Mouse (Mus musculus) midbrain, embryonic 11.5 days (tissue): ENCODE data around the gene Egln3. TPM values are rescaled to one million over a fixed set of nuclear protein-coding genes. Genes with fewer than 3 reads are reported as not detected.
A peak's percentile ranks its signal among the peaks of the same experiment; 100 is the strongest.

Experiments
- ATAC-seq: fragments of 200-750 bp; cut with Nextera tagmentation; 2 replicates; pipeline ENCODE4 v1.8.0; 2017; ENCODE audit warnings: moderate TSS enrichment, moderate library complexity; ENCODE audit not compliant: low FRiP score
- DNase-seq: peaks from one replicate; pipeline ENCODE4 v3.0.0; 2015; ENCODE audit warnings: low spot score; ENCODE audit errors: missing footprints
- H3K27ac ChIP-seq: fragments of 300-500 bp; sonication (generic); 2 replicates; pipeline ENCODE4 v1.5.1; 2014; ENCODE audit warnings: low read depth, low read length
- H3K27me3 ChIP-seq: fragments of 300-500 bp; sonication (generic); 2 replicates; pipeline ENCODE4 v1.6.1; 2014; ENCODE audit warnings: mild to moderate bottlenecking, low read length, moderate library complexity, mixed read lengths; ENCODE audit not compliant: control insufficient read depth, insufficient read depth
- H3K36me3 ChIP-seq: fragments of 300-500 bp; sonication (generic); 2 replicates; pipeline ENCODE4 v1.6.1; 2014; ENCODE audit warnings: mild to moderate bottlenecking, low read length, moderate library complexity, mixed read lengths; ENCODE audit not compliant: control insufficient read depth, insufficient read depth
- H3K4me1 ChIP-seq: fragments of 300-500 bp; sonication (generic); 2 replicates; pipeline ENCODE4 v1.6.1; 2014; ENCODE audit warnings: low read length; ENCODE audit not compliant: control insufficient read depth, insufficient read depth
- H3K4me2 ChIP-seq: fragments of 300-500 bp; sonication (generic); 2 replicates; pipeline ENCODE4 v1.6.1; 2014; ENCODE audit warnings: mild to moderate bottlenecking, moderate library complexity
- H3K4me3 ChIP-seq: fragments of 300-500 bp; sonication (generic); 2 replicates; pipeline ENCODE4 v1.5.1; 2014; ENCODE audit warnings: low read depth, low read length
- H3K9ac ChIP-seq: fragments of 300-500 bp; sonication (generic); 2 replicates; pipeline ENCODE4 v1.6.1; 2014; ENCODE audit warnings: low read length
- H3K9me3 ChIP-seq: fragments of 300-500 bp; sonication (generic); 2 replicates; pipeline ENCODE4 v1.6.1; 2016; ENCODE audit warnings: low read length; ENCODE audit not compliant: control insufficient read depth
- WGBS: fragments of 180-500 bp; shearing (Covaris S2); extraction: QIAGEN DNeasy Blood & Tissue Kit; methylation state at CpG from one replicate; pipeline ENCODE4 v1.1.7; 2014; 5-methylcytosine and 5-hydroxymethylcytosine counted together
- polyA plus RNA-seq: library from polyadenylated mRNA; unstranded; fragments of >200 nt; fragmentation: Nextera tagmentation; extraction: Ambion mirVana; gene quantifications from 2 replicates; pipeline ENCODE4 v1.2.1, GENCODE M21; 2014

Gene Egln3
- polyA plus RNA-seq = 3.7 and 3.8 TPM in 2 replicates

- H3K27ac ChIP-seq = no peak within 1 kb of the TSS
- ATAC-seq = peak; percentile 88
- H3K4me3 ChIP-seq = peak within 1 kb of the TSS; percentile 57
- H3K4me2 ChIP-seq = peak within 1 kb of the TSS; percentile 100
- WGBS = under 1% methylated on average over 25 of the region's 25 CpGs
- H3K27me3 ChIP-seq = peaks cover 20% of the 10 kb centered on the region
- peaks cover 7% of the 10 kb centered on the region for H3K4me1 ChIP-seq
- H3K9ac ChIP-seq = peak within 1 kb of the TSS; percentile 65
- H3K36me3 ChIP-seq = no peaks in the 10 kb centered on the region
- DNase-seq = no peak
- no peaks in the 10 kb centered on the region for H3K9me3 ChIP-seq
Observed at GRCm38 (mm10) chr12:54203656-54204045, at the start of gene Egln3. Gene Egln3, minus strand, starts transcription at chr12:54203860.

- WGBS = 88% methylated on average over 4 of the region's 4 CpGs
- no peaks in the 10 kb centered on the region for H3K27me3 ChIP-seq
- no peaks in the 10 kb centered on the region for H3K36me3 ChIP-seq
- DNase-seq (no peak), ATAC-seq (no peak)
- no peak overlapping the region for H3K9ac ChIP-seq
- H3K27ac ChIP-seq = no peak overlapping the region
- no peaks in the 10 kb centered on the region for H3K4me1 ChIP-seq
- no peak overlapping the region for H3K4me2 ChIP-seq
- H3K4me3 ChIP-seq = no peak overlapping the region
- no peaks in the 10 kb centered on the region for H3K9me3 ChIP-seq
Observed at GRCm38 (mm10) chr12:54253449-54253848, 49.8 kb upstream of the Egln3 start.

DNA sequence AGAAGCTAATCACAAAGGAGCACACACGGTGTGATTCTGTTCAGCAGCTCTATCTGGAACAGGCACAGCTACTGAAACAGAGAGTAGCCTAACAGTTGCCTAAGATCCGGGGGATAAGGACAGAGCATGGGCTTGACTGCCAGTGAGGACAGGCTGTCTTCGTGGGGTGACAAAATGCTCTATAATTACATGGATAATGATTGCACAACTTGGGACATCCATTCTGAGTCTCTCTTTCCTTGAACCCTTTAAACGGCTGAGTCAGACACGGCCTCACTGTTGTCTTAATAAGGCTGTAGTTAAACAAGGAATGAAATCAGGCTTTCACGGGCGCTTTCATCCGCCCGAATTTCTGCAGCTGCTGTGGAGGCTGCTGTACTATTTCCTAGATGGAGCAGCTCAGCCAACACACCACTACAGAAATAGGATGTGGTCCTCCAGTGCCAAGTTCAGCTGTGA, 48.3 kb upstream of the Egln3 start:
- Histone ChIP-seq H3K9me3 (no peaks in the 10 kb centered on the region), H3K27me3 (no peaks in the 10 kb centered on the region), H3K4me1 (no peaks in the 10 kb centered on the region), H3K4me3 (no peak overlapping the region), H3K36me3 (no peaks in the 10 kb centered on the region), H3K27ac (no peak overlapping the region), H3K9ac (no peak overlapping the region), H3K4me2 (no peak overlapping the region)
- DNase-seq = no peak
- WGBS = 87% methylated on average over 9 of the region's 9 CpGs
- ATAC-seq = no peak

- WGBS = 93% methylated on average over 7 of the region's 7 CpGs
- H3K36me3 ChIP-seq = no peaks in the 10 kb centered on the region
Observed at GRCm38 (mm10) chr12:54247835-54248234, 44.2 kb upstream of the Egln3 start.

DNA sequence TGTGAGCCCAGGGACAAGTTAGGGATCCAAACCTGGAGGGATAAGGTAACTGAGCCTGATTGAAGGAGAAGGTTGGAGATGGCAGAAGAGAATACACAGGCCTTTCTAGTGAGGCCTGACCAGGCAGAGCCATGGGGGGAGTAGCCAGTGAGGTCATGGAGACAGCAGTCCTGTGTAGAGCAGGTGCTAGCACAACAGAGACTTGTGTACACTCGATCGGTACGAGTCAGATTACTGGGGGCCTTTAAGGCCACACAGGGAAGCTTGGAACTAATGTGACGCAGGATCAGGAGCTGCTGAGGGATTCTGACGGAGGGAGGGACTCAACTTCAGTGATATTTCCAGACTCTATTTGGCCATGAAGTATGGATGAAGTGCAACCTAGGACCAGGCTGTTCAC, 39.5 kb upstream of the Egln3 start:
- no peak overlapping the region for H3K4me2 ChIP-seq
- no peak overlapping the region for H3K4me3 ChIP-seq
- H3K9ac ChIP-seq = no peak overlapping the region
- 88% methylated on average over 5 of the region's 5 CpGs for WGBS
- no peaks in the 10 kb centered on the region for H3K27me3 ChIP-seq
- H3K9me3 ChIP-seq = no peaks in the 10 kb centered on the region
- no peaks in the 10 kb centered on the region for H3K36me3 ChIP-seq
- H3K4me1 ChIP-seq = no peaks in the 10 kb centered on the region
- H3K27ac ChIP-seq = no peak overlapping the region
- ATAC-seq (no peak), DNase-seq (no peak)

More at GRCm38 (mm10) chr12:54247835-54248234, 44.2 kb upstream of the Egln3 start:
- Histone ChIP-seq H3K4me3 (no peak overlapping the region), H3K27ac (no peak overlapping the region), H3K4me2 (no peak overlapping the region), H3K9ac (no peak overlapping the region), H3K9me3 (no peaks in the 10 kb centered on the region), H3K4me1 (no peaks in the 10 kb centered on the region), H3K27me3 (no peaks in the 10 kb centered on the region)
- ATAC-seq (no peak), DNase-seq (no peak)

DNA sequence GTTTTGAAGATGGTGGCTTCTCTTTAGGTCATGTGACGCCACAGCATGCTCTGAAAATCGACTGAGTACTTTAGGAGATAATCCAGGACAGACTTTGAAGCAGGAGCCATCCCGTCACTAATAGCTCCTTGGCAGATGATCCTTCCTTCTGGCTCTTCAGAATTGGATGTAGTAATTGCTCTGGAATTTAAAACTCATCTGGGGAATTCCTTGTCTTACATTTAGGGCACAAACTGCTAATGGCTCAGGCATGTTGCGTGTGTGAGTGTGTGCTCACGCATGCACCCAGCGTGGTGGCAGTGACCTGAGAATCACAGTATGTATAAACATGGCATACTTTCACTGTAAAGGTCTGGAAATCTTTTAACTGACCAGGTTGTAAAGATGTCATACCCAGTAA, 38.3 kb upstream of the Egln3 start:
- Histone ChIP-seq H3K4me1 (no peaks in the 10 kb centered on the region), H3K27ac (no peak overlapping the region), H3K4me3 (no peak overlapping the region), H3K4me2 (no peak overlapping the region), H3K36me3 (no peaks in the 10 kb centered on the region), H3K27me3 (no peaks in the 10 kb centered on the region), H3K9me3 (no peaks in the 10 kb centered on the region), H3K9ac (no peak overlapping the region)
- 83% methylated on average over 6 of the region's 6 CpGs for WGBS
- DNase-seq (no peak), ATAC-seq (no peak)

- ATAC-seq = no peak
- 90% methylated on average over 6 of the region's 6 CpGs for WGBS
- H3K4me3 ChIP-seq = no peak overlapping the region
- H3K4me1 ChIP-seq = 0 out of 2 replicates have a peak, but pooled peaks cover 3% of the 10 kb centered on the region
- H3K9ac ChIP-seq = no peak overlapping the region
- H3K4me2 ChIP-seq = no peak overlapping the region
- no peaks in the 10 kb centered on the region for H3K36me3 ChIP-seq
- no peak overlapping the region for H3K27ac ChIP-seq
- no peaks in the 10 kb centered on the region for H3K27me3 ChIP-seq
- no peaks in the 10 kb centered on the region; the same call in 1 of the 2 replicates for H3K9me3 ChIP-seq
- no peak for DNase-seq
Observed at GRCm38 (mm10) chr12:54233794-54234193, 30.1 kb upstream of the Egln3 start.

GRCm38 (mm10) chr12:54232996-54233603, 29.4 kb upstream of the Egln3 start:
- H3K4me2 ChIP-seq = no peak overlapping the region
- no peak overlapping the region for H3K9ac ChIP-seq
- H3K9me3 ChIP-seq = no peaks in the 10 kb centered on the region; the same call in 1 of the 2 replicates
- no peaks in the 10 kb centered on the region for H3K27me3 ChIP-seq
- ATAC-seq (no peak), DNase-seq (no peak)
- no peak overlapping the region for H3K27ac ChIP-seq
- H3K36me3 ChIP-seq = no peaks in the 10 kb centered on the region
- H3K4me1 ChIP-seq = 0 out of 2 replicates have a peak, but pooled peaks cover 3% of the 10 kb centered on the region
- no peak overlapping the region for H3K4me3 ChIP-seq
- 59% methylated on average over 7 of the region's 7 CpGs for WGBS

GRCm38 (mm10) chr12:54232456-54232855, 28.8 kb upstream of the Egln3 start:
- 0 out of 2 replicates have a peak, but pooled peaks cover 3% of the 10 kb centered on the region for H3K4me1 ChIP-seq
- H3K4me2 ChIP-seq = no peak overlapping the region
- no peak overlapping the region for H3K27ac ChIP-seq
- H3K27me3 ChIP-seq = no peaks in the 10 kb centered on the region
- H3K4me3 ChIP-seq = no peak overlapping the region
- DNase-seq (no peak), ATAC-seq (no peak)
- no peaks in the 10 kb centered on the region; the same call in 1 of the 2 replicates for H3K9me3 ChIP-seq
- 19% methylated on average over 5 of the region's 5 CpGs for WGBS
- no peaks in the 10 kb centered on the region for H3K36me3 ChIP-seq
- no peak overlapping the region for H3K9ac ChIP-seq
